Mouse (Mus musculus) monocyte, adult 5-6 weeks (primary cell): ENCODE measurements around the gene Snx10. TPM values are rescaled to one million over a fixed set of nuclear protein-coding genes. Genes with fewer than 3 reads are reported as not detected.

ENCODE experiments used
- ATAC-seq: fragments of 153-309, 156-312 bp; replicated peaks from 2 replicates; pipeline ENCODE4 v1.8.0; 2017; ENCODE audit warnings: mild to moderate bottlenecking; ENCODE audit not compliant: low TSS enrichment, insufficient number of reproducible peaks, severe bottlenecking, poor library complexity, low FRiP score
- total RNA-seq: library from RNA; stranded (forward); fragments of 200-1000, 200-491, 200-594 nt; gene quantifications from 3 replicates; pipeline ENCODE4 v1.2.3, GENCODE M21; 2017

Snx10 gene
- total RNA-seq, 1 experiment from 2014 or later: 97.3 TPM

DNA sequence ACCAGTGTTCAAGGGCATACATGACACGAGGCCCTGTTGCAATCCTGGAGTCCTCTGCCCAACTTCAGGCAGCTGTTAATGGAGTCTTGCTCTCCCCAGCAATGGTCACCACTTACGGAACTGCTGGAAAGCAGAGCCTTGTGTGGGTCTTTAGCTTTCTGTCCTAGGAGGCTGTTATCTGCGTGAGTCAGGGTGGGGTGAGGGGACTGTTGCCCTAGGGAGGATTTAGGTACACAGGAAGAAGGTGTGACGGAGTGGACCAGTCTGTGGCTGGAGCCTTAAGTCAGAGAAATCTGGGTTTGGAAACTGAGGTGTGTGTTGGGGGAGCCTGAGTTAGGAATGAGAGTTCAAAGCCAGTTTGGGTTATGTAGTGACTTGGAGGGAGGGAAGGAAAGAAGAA, 49.4 kb downstream of the Snx10 start:
- ATAC-seq: no peak

DNA sequence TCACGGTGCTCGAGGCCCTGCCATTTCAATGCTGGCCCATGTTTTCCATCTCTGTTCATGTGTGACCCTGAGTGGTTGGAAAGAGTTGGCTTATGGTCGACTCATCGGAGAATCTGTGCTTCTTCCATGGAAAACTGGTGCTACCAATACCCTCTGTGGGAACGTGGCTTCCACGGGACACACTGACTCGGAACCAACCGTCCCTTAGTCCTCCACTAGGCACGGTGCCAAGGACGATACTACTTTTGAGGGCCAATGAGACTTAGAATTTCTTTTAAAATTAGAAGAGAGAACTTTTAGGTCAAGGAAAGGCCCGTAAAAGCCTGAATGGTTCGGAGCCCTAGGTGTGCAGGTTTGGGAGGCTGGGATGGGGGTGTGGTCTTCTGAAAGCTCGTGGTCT, 50.4 kb downstream of the Snx10 start:
- no peak for ATAC-seq

DNA sequence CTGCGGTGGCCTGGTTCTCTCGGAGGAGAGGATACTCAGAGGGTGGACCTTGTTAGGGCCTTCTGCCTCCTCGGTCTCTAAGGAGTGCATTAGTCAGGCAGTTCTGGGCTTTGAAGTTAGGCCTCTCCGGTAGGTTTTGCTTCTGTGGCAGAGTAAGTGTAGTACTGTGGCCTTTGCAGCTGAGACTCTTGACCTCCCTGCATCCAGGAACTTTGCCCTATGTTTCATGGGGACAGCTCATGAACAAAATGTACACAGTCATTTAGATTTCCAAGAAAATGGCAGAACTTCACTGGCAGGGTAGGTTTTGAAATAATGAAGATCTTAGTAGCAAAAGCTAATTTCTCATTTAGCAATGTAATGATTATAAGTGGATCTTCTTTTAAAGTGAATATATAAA, 54.7 kb downstream of the Snx10 start:
- ATAC-seq: no peak

DNA sequence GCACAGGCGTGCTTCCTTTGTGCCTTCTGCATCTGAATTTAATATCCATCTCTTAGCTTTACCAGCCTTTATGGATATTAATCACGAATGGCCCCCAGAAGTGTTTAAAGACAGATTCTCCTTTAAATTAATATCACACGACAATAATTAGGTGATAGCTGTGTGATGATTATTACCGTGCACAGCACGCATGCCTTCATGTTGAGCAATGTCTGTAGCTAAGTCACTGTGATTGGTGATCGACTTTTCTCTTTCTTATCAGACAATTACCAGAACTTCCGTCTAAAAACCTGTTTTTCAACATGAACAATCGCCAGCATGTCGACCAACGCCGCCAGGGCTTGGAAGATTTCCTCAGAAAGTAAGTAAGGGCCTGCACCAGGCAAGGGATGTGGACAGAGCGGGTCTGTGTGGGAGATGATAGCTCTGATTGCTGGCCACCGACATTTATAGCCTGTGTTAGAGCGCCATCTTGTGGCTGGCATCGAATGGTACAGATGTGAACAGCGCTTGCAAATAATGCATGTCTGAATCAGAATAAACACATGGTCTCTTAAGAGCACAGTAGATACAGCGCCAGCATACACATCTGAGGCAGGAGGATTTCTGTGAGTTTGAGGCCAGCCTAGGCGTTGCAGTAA, 56.5 kb downstream of the Snx10 start:
- ATAC-seq: peak; percentile 82

DNA sequence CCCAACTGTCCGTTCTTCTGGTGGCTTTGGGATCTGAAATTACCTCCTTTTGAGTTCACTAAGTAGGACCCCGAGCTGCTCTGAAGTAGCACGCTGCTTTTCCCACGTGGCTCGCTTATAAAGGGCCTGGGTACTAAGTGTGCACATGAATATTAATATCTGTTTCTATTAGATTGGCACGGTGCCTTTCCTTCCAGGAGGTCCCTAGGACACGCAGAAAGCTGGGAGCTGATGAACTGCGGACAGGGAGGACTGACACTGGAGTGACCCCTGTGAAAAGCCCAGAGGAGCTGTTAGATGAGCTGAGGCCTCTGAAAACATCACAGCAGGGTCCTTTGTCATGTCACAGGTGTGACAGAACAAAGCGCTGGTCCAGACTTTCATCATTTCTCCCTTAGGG, 57.7 kb downstream of the Snx10 start:
- ATAC-seq: no peak

DNA sequence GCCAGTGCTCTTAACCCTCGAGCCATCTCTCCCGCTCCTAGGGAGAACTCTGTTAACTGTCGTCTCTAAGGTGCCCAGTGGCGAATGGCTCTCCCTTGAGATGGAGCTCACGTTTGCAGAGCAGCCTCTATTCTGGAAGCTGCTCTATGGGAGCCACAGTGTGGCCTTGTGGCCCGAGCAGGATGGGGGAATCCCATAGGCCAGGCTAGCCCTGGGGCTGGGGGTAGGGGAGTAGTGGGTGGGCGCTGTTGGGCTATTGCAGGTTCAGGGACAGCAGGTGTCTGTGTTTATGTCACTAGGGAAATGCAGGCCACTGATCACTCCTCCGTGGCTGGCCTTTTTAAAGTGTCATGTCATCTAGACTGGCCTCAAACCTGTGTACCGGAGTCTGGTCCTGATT, 58.4 kb downstream of the Snx10 start:
- no peak for ATAC-seq

DNA sequence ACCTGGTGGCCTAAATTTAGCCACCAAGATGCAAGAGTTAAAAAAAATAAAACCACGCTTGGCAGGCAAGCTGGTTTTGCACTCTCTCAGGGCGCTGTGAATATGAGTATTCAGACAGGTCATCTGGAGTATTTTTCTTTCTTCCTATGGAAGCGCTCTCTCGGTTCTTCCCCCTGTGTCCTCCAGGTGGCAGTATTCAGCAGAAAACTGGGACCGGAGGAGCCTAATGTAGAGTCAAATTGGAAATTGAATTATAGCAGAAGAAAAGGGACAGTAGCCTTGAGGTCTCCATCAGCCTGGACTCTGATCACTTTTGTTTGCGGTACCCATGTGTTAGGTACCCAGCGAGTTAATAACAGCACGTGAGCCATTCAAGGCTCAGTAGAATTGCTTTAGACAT, 62.3 kb downstream of the Snx10 start:
- ATAC-seq: peak; percentile 61; the same call in 1 of the 2 replicates

DNA sequence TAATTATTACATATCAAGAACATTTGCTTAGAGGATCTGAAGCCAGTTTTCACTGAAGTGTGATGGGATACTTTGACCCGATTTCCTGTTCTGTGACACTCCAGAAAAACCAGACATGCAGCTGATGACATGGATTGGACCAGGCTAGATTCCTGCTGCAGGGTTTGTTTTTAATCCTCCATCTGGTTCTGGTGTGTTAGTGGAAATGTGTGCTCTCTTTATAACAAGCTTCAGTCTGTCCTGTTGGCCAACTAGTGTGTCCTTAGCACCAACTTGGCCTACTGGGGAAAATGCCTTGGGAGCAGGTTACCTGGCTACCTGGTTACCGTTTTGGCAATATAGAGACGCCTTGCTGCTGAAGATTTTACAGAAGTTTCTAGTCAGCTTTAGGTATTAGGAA, 63.6 kb downstream of the Snx10 start:
- no peak for ATAC-seq

DNA sequence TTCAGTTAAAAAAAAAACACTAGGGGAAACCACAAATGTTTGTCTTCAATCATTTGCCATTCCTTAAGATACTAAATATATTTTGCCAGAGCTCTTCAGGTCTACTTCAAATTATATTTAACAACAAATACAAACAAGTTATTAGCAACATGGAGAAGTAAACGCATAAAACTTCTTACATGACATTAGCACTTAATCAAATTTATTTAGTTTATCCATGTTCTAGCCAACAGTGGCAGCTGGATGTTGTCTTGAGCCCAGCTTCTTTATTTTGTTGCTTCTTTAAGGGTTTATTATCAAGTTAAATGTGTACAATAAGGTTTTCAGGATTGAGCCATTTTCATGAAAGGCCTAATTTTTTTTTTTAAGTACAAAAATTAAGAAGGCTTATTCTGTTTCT, 67.6 kb downstream of the Snx10 start:
- ATAC-seq: no peak

DNA sequence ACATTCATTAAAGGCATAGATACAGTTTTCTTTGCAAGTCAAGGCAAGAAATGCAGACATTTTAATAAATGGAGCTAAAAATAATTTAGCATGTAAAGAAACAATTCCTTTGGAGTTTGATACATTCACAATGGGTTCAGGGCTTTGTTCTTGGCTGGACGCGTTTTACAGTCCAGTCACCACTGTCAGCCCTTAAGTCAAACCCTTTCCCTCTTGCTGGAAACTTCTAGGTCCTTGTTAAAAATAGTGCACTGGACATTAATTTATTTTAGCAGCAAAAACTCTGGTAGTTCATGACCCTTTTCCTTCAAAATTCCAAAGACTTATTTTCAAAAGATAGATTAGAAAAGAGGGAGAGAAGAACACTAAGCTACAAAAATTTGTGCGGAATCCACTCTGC, 68.1 kb downstream of the Snx10 start:
- ATAC-seq: no peak

DNA sequence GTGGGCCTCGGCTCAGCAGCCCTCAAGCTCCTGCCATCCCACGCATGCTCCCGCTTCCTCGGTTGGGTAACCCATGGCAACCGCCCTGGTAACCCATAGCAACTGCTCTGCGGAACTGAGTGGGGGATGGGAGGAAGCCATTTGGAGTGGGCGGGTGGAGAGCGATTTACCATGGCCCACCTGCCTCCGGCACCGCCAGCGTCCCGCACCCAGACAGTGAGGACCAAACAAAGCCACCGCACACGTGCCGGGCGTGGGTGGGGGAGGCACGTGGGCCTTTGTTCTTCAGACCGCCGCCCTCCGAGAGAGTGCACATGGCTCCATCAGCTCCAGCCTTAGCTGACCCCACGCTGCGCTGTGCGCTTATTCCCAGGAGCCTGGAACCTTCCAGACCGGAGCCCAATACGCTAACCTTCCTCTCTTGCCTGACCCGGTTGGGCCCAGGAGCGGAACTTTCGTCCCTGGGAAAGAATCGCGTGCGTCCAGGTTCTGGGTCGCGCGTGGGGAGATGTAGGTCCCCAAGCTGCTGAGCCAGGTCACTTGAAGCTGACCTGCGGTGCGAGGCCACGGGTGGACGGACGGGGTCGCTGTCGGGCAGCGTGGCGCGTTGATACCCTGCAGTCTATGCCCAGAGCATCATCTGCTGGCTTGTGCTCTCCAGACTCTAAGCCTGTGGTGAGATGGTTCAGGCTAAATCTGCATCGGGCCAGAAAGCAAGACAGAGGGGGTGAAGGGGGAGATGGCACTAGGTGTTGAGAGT, 68.8 kb downstream of the Snx10 start:
- ATAC-seq: peak; percentile 89

DNA sequence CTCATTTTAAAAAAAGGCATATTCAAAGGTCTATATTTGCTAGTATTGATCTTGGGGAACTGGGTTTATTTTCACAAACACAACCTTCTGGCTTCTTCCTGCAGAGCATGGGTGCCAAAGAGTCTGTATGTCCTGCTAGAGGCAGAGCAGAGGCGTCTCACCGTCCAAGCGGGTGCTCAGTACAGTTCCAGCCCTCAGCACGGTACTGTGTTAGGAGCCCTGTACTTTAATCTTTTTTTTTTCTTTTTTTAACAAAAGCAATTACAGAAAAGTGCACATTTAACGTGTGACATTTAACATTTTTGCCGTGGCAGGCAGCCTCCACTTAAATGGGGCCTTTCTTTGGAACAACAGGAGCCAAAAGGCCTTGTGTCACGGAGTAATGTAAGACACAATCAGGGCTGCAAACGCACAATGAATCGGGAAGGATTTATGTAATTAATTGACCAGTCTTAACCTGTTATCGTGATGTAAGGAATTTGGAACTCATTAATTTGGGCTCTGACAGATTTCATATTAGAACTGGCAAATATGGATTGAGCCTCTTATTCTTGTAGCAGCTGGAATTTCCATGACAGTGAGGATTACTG, 69.8 kb downstream of the Snx10 start:
- no peak for ATAC-seq

DNA sequence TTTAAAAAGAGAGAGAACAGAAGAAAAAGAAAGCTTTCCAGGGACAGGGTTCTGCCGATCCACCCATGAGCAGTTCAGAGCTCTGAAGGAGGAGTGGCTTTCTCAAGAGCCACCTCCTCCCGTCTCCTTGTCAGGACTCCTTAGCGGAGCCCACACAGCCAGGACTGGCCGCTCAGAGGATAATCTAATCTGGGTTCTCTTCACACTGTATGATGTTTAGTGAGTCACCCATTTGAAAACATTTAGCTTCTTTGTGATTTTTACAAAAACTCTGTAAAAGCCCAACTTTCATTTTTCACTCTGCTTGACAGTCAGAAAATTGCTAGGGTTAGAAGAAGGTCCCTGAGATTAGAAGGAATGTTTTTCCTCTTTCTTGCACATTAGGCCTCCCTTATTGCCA, 70.8 kb downstream of the Snx10 start:
- no peak for ATAC-seq

DNA sequence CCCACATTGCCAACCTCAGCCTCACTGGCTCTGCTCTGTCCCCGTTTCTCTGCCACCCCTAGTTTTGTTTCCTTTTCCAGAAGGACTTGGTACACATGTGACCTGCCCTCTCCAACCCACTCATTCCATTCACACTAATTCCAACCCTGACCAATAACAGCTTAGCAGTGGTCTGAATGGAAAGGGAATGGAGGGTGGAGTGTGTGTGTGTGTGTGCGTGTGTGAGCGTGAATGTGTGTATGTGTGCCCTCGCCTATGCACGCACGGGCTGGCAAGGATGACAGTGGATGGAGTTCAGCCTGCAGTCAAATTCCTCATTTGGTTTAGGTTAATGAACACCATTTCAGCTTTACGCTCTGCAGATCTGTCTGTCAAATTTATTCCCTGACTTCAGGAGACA, 74.4 kb downstream of the Snx10 start:
- ATAC-seq: no peak

DNA sequence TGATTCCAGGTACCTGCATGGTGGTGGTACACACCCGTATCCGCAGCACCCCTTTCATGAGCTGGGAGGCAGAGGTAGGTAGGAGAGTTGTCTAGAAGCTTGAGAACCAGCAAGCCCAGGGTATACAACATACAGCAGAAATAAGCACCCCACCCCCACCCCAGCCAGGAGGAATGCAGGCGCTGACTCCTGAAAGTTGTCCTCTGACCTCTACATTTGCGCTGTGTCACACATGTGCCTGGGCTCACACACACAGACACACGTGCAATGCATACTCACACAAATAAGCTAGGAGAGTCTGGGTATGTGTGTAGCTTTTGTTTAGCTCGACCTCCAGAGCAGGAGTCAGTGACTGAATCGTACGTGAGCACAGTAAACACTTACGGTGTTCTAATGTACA, 76.7 kb downstream of the Snx10 start:
- no peak for ATAC-seq

DNA sequence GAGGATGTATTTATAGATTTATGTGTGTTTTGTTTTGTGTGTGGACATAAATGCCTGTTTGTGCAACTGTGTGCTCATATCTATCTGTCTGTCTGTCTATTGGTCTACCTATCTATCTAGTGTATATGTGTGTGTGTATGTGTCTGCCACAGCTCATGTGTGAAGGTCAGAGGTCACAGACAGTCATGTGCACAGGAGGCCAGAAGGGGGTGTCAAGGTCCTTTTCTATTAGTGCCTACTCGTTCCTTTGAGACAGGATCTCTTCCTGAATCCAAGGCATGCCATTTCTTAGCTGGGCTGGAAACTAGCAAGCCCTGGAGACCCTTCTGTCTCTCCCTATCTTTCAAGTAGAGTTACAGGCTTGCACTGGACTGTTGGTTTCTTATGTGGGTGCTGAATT, 78.6 kb downstream of the Snx10 start:
- ATAC-seq: no peak

DNA sequence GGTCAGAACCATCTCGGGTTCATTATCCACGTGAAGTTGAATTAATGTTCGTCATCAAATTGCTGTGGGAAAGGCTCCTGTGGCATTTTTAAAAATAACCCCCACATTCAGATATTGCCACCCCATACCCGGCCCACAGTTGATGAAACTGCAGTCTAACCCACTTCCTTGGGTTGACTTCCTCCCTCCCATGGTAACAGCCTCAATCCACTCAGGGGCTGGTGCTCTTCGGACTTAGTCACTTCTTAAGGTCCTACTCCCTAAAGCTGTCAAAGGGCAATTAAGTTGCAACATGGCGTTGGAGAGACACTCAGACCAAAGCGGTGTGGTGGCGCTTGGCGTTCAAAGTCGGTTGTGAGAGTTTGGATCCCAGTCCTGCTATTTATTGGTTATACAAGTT, 80.0 kb downstream of the Snx10 start:
- ATAC-seq: peak; percentile 75

DNA sequence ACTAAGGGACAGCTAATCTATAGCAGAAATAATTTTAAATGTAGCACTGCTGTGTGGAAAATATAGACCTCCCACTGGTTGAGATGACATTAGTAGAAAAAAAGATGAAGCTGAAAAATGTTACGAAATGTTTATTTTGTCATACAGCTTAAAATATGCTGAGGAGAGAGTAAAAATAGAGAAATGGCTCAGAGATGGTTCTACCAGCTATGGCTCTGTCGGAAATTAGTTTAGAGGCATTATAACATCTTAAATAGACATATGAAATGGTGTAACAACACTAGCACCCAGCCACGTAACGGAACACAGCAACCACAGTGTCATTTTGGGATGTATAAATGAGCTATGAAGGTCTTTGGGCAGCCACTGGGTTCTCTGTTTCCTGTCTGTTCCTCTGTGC, 82.5 kb downstream of the Snx10 start:
- ATAC-seq: peak; percentile 41

DNA sequence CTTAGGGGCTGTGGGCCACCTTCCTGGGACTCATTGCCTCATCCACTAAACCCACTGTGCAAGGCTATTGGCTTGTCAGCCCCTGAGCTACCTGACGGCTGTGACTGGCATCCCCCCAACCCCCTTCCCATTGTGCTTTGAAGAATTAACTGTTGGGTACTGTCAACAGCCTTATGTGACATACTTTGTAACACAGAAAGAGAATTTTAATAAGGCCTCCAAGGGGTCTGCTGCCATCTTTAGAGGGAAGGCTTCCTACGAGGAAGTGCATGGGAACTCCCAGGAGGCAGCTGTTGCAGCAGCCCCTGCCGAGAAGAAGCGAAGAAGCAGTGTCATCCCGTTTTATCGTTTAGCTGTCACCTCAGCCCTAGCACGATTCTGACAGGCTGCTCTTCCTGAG, 83.1 kb downstream of the Snx10 start:
- ATAC-seq: no peak

DNA sequence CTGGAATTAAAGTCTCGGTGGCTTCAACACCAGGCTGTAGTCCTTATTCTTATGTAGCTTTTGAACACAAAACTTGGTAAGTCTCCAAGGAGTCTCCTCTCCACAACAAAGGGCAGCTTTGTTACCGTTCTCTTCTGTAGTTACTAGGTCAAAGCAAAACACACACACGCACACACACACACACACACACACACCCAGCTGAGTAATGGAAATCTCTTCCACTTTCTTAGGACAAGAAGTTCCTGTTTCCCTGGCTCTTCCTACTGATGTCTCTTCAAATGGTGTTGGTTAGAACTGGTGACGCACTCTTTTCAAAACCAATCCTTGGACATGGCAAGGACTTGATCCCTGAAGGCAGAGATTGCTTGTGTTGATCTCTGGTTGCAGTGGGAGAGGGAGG, 87.9 kb downstream of the Snx10 start:
- ATAC-seq: peak; percentile 38; the same call in 1 of the 2 replicates
